Mouse (Mus musculus) limb, embryonic 11.5 days (tissue): ENCODE measurements around the gene Ndufb6. TPM values are rescaled to one million over a fixed set of nuclear protein-coding genes. Genes with fewer than 3 reads are reported as not detected.

Experiments used
- ATAC-seq: fragments of 200-750 bp; cut with Nextera tagmentation; 2 replicates; pipeline ENCODE4 v1.8.0; 2017; ENCODE audit warnings: low read depth; ENCODE audit not compliant: insufficient number of reproducible peaks, low FRiP score, low TSS enrichment
- DNase-seq: peaks from one replicate; pipeline ENCODE4 v3.0.0-alpha.2; 2015; ENCODE audit warnings: low spot score
- H3K27ac ChIP-seq: fragments of 300-500 bp; sonication (generic); replicated peaks from 2 replicates; pipeline ENCODE4 v1.5.1; 2014; ENCODE audit warnings: low read depth, mild to moderate bottlenecking, low read length
- H3K27me3 ChIP-seq: fragments of 300-500 bp; sonication (generic); 2 replicates; pipeline ENCODE4 v1.6.1; 2014; ENCODE audit warnings: mild to moderate bottlenecking, low read length, mixed read lengths; ENCODE audit not compliant: control insufficient read depth, insufficient read depth
- H3K36me3 ChIP-seq: fragments of 300-500 bp; sonication (generic); 2 replicates; pipeline ENCODE4 v1.6.1; 2014; ENCODE audit warnings: mild to moderate bottlenecking, low read length, moderate library complexity, mixed read lengths; ENCODE audit not compliant: control insufficient read depth, insufficient read depth
- H3K4me1 ChIP-seq: fragments of 300-500 bp; sonication (generic); 2 replicates; pipeline ENCODE4 v1.6.1; 2014; ENCODE audit warnings: low read length, mixed read lengths; ENCODE audit not compliant: control insufficient read depth, insufficient read depth
- H3K4me2 ChIP-seq: fragments of 300-500 bp; sonication (generic); 2 replicates; pipeline ENCODE4 v1.6.1; 2014; ENCODE audit warnings: low read depth, mild to moderate bottlenecking, moderate library complexity; ENCODE audit not compliant: severe bottlenecking
- H3K4me3 ChIP-seq: fragments of 300-500 bp; sonication (generic); 2 replicates; pipeline ENCODE4 v1.5.1; 2014; ENCODE audit warnings: low read depth, low read length
- H3K9ac ChIP-seq: fragments of 300-500 bp; sonication (generic); 2 replicates; pipeline ENCODE4 v1.6.1; 2014; ENCODE audit warnings: mild to moderate bottlenecking, low read length
- H3K9me3 ChIP-seq: fragments of 300-500 bp; sonication (generic); 2 replicates; pipeline ENCODE4 v1.6.1; 2016; ENCODE audit warnings: low read length; ENCODE audit not compliant: control insufficient read depth
- WGBS: fragments of 180-500 bp; shearing (Covaris S2); extraction: QIAGEN DNeasy Blood & Tissue Kit; methylation state at CpG from one replicate; pipeline ENCODE4 v1.1.7; 2014; 5-methylcytosine and 5-hydroxymethylcytosine counted together
- polyA plus RNA-seq: library from polyadenylated mRNA; unstranded; fragments of >200 nt; fragmentation: Nextera tagmentation; extraction: Ambion mirVana; gene quantifications from 2 replicates; pipeline ENCODE4 v1.2.1, GENCODE M21; 2014

The Ndufb6 gene
- polyA plus RNA-seq, 1 experiment from 2014 or later = 304 TPM

GRCm38 (mm10) chr4:40269430-40270032 lies 9.7 kb downstream of the Ndufb6 start, which contains the start of the genes Smim27 and Topors:
TSS of gene Smim27 (plus strand) at chr4:40269579.
TSS of gene Topors (minus strand) at chr4:40269850.
- peak; percentile 96 for DNase-seq
- Histone ChIP-seq H3K36me3 (peaks cover 3% of the 10 kb centered on the region; the same call in 1 of the 2 replicates), H3K9ac (peak within 1 kb of the TSS; percentile 91), H3K4me3 (peak within 1 kb of the TSS; percentile 79), H3K27me3 (no peaks in the 10 kb centered on the region), H3K4me1 (peaks cover 2% of the 10 kb centered on the region; the same call in 1 of the 2 replicates), H3K4me2 (peak within 1 kb of the TSS; percentile 74), H3K27ac (peak within 1 kb of the TSS; percentile 93), H3K9me3 (no peaks in the 10 kb centered on the region)
- peak; percentile 96 for ATAC-seq
- under 1% methylated on average over 38 of the region's 38 CpGs for WGBS

GRCm38 (mm10) chr4:40268835-40269234 lies 10.4 kb downstream of the Ndufb6 start:
- Histone ChIP-seq H3K4me3 (peak overlapping the region; percentile 79), H3K36me3 (peaks cover 3% of the 10 kb centered on the region; the same call in 1 of the 2 replicates), H3K4me2 (peak overlapping the region; percentile 74), H3K9ac (peak overlapping the region; percentile 91), H3K9me3 (no peaks in the 10 kb centered on the region), H3K27me3 (no peaks in the 10 kb centered on the region), H3K27ac (peak overlapping the region; percentile 93), H3K4me1 (peaks cover 2% of the 10 kb centered on the region; the same call in 1 of the 2 replicates)
- WGBS = under 1% methylated on average over 16 of the region's 16 CpGs
- DNase-seq (no peak), ATAC-seq (0 out of 2 replicates have a peak, but pooled peaks have one; percentile 0)

- peak; percentile 96 for DNase-seq
These were observed 10.9 kb downstream of the Ndufb6 start for GRCm38 (mm10) chr4:40268204-40268813.

GRCm38 (mm10) chr4:40267681-40268080 lies 11.5 kb downstream of the Ndufb6 start:
- Histone ChIP-seq H3K9me3 (no peaks in the 10 kb centered on the region), H3K4me2 (peak overlapping the region; percentile 74), H3K27me3 (no peaks in the 10 kb centered on the region), H3K9ac (peak overlapping the region; percentile 91), H3K4me1 (peaks cover 2% of the 10 kb centered on the region; the same call in 1 of the 2 replicates), H3K36me3 (peaks cover 4% of the 10 kb centered on the region), H3K4me3 (peak overlapping the region; percentile 79), H3K27ac (no peak overlapping the region)
- 73% methylated on average over 7 of the region's 7 CpGs for WGBS
- ATAC-seq (0 out of 2 replicates have a peak, but pooled peaks have one; percentile 0), DNase-seq (no peak)

More at GRCm38 (mm10) chr4:40268204-40268813, 10.9 kb downstream of the Ndufb6 start:
- ATAC-seq = peak; percentile 77
- Histone ChIP-seq H3K4me1 (peaks cover 2% of the 10 kb centered on the region; the same call in 1 of the 2 replicates), H3K4me3 (peak overlapping the region; percentile 79), H3K9me3 (no peaks in the 10 kb centered on the region), H3K27ac (peak overlapping the region; percentile 93), H3K9ac (peak overlapping the region; percentile 91), H3K36me3 (peaks cover 3% of the 10 kb centered on the region; the same call in 1 of the 2 replicates), H3K4me2 (peak overlapping the region; percentile 74), H3K27me3 (no peaks in the 10 kb centered on the region)
- WGBS = under 1% methylated on average over 42 of the region's 50 CpGs

- DNase-seq = no peak
- no peak for ATAC-seq
These were observed 14.9 kb downstream of the Ndufb6 start for GRCm38 (mm10) chr4:40264321-40264720.

GRCm38 (mm10) chr4:40254385-40255103 lies 24.7 kb downstream of the Ndufb6 start:
- DNase-seq (no peak), ATAC-seq (no peak)
- Histone ChIP-seq H3K36me3 (no peaks in the 10 kb centered on the region), H3K27me3 (no peaks in the 10 kb centered on the region), H3K9me3 (no peaks in the 10 kb centered on the region), H3K4me3 (no peak overlapping the region), H3K4me1 (no peaks in the 10 kb centered on the region), H3K4me2 (no peak overlapping the region), H3K27ac (no peak overlapping the region), H3K9ac (no peak overlapping the region)
- WGBS = 71% methylated on average over 8 of the region's 8 CpGs

More at GRCm38 (mm10) chr4:40264321-40264720, 14.9 kb downstream of the Ndufb6 start:
- no peak overlapping the region for H3K27ac ChIP-seq
- no peaks in the 10 kb centered on the region for H3K9me3 ChIP-seq
- no peaks in the 10 kb centered on the region for H3K27me3 ChIP-seq
- peaks cover 25% of the 10 kb centered on the region for H3K36me3 ChIP-seq
- 86% methylated on average over 1 of the region's 1 CpGs for WGBS
- peaks cover 2% of the 10 kb centered on the region; the same call in 1 of the 2 replicates for H3K4me1 ChIP-seq
- no peak overlapping the region for H3K4me3 ChIP-seq
- H3K4me2 ChIP-seq = no peak overlapping the region
- H3K9ac ChIP-seq = no peak overlapping the region

GRCm38 (mm10) chr4:40253766-40254165 lies 25.5 kb downstream of the Ndufb6 start:
- Histone ChIP-seq H3K9me3 (no peaks in the 10 kb centered on the region), H3K4me1 (no peaks in the 10 kb centered on the region), H3K36me3 (no peaks in the 10 kb centered on the region), H3K27me3 (no peaks in the 10 kb centered on the region), H3K4me2 (no peak overlapping the region), H3K4me3 (no peak overlapping the region), H3K9ac (no peak overlapping the region), H3K27ac (no peak overlapping the region)
- DNase-seq (no peak), ATAC-seq (no peak)
- 90% methylated on average over 2 of the region's 2 CpGs for WGBS

GRCm38 (mm10) chr4:40250984-40251383 lies 28.2 kb downstream of the Ndufb6 start:
- H3K4me2 ChIP-seq = no peak overlapping the region
- 94% methylated on average over 5 of the region's 5 CpGs for WGBS
- H3K27me3 ChIP-seq = no peaks in the 10 kb centered on the region
- no peaks in the 10 kb centered on the region for H3K4me1 ChIP-seq
- ATAC-seq (no peak), DNase-seq (no peak)
- no peak overlapping the region for H3K4me3 ChIP-seq
- H3K9me3 ChIP-seq = no peaks in the 10 kb centered on the region
- H3K36me3 ChIP-seq = no peaks in the 10 kb centered on the region
- no peak overlapping the region for H3K9ac ChIP-seq
- H3K27ac ChIP-seq = no peak overlapping the region
